ENCODE assay signal across 22 mouse cellular contexts in the genomic region with DNA sequence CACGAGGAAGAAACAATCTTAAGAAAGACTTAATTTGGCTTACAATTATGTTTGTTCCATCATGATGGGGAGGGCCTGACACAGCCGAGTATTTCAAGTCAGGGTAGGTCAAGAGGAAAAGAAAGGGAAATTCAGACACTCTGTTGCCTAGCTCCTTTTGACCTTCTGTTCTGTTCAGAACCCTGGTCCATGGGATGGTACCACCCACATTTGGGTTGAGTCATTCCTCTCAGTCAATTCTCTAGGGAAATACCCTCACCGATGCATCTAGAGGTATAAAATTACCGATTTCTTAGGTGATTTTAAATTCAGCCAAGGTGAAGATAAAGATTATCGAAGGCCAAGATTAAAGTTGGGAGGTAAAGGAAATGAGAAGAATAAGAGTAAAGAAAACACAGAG. TPM values are rescaled to one million over a fixed set of nuclear protein-coding genes. Genes with fewer than 3 reads are reported as not detected.
A peak's percentile ranks its signal among the peaks of the same experiment; 100 is the strongest.
DNase-seq lines count a peak whose midpoint lies in the region; ATAC-seq and TF ChIP-seq lines count a peak whose summit lies in the region.
"Had no signal": no experiment of that assay in that cellular context is flagged by ENCODE, and none has a peak within 500 bp of the region (broad histone marks: within the 10 kb centered on the region; RNA-seq: fewer than 3 reads in every experiment).

No protein-coding gene starts in this region.

- no peaks in the 10 kb centered on the region for H3K79me2 ChIP-seq in CH12.LX (replicated peaks; ENCODE audit: control insufficient read depth, extremely low read depth, insufficient read depth, poor library complexity, severe bottlenecking)

- no peak for TF ChIP-seq POLR2A in CH12.LX (IDR thresholded peaks at IDR 0.05; ENCODE audit: low read depth, low read length)

- no peak overlapping the region for H3K4me3 ChIP-seq in CH12.LX (replicated peaks in 1 of 3; ENCODE audit: low read depth in 2 of 3, low read length in 2 of 3, poor library complexity in 1 of 3)
- H3K4me3 ChIP-seq in hindbrain, embryonic 10.5 days = no peak overlapping the region

- in situ Hi-C loops in CH12.LX (cut with MboI; ENCODE audit: low pct_ligation_motif_present, low pct_unique_long_range_greater_than_20kb, low sequenced_read_pairs) = no loop called here

- TF ChIP-seq CTCF in CH12.LX (conservative IDR thresholded peaks at IDR 0.05 in 1 of 2, IDR thresholded peaks at IDR 0.05 in 1 of 2; ENCODE audit: low read depth in 2 of 2, low read length in 2 of 2) = no peak

- H3K9ac ChIP-seq in CH12.LX (ENCODE audit: insufficient read depth, low read depth) = no peak overlapping the region

- intact Hi-C loops in left cerebral cortex, postnatal 36 days (cut with DNase I) = no loop called here

- ATAC-seq in CD4-positive, CD25-positive, alpha-beta regulatory T cell, adult 4 months = peak; percentile 74
- peak; percentile 59 for ATAC-seq in activated CD4-positive, CD25-positive, alpha-beta regulatory T cell, adult 4 months
- ATAC-seq in inflammation-experienced regulatory T-cells, adult 6 months = peak; percentile 49
- ATAC-seq: Patski had no signal

- H3K36me3 ChIP-seq in CH12.LX (replicated peaks in 1 of 2; ENCODE audit: control insufficient read depth in 1 of 2, insufficient read depth in 1 of 2, low read length in 1 of 2) = no peaks in the 10 kb centered on the region
- H3K36me3 ChIP-seq in hindbrain, embryonic 10.5 days = no peaks in the 10 kb centered on the region
- H3K36me3 ChIP-seq: G1E had no signal

- H3K9me3 ChIP-seq in CH12.LX (replicated peaks; ENCODE audit: low read length) = peaks cover 2% of the 10 kb centered on the region
- no peaks in the 10 kb centered on the region for H3K9me3 ChIP-seq in hindbrain, embryonic 10.5 days
- H3K9me3 ChIP-seq: G1E had no signal

- peak; percentile 16 for DNase-seq in CH12.LX (ENCODE audit: extremely low read depth)
- no peak for DNase-seq in layer of hippocampus, postnatal 36 days
- no peak for DNase-seq in right cerebral cortex, postnatal 10 days (ENCODE audit: low spot score in 2 of 2)
- no peak for DNase-seq in hindbrain, embryonic 10.5 days (ENCODE audit: low spot score)
- DNase-seq in left cerebral cortex, postnatal 36 days (ENCODE audit: low spot score in 2 of 2) = no peak
- DNase-seq: adrenal gland, adult 2 months; adrenal gland, adult 8-10 months; adrenal gland, postnatal 10 days; adrenal gland, postnatal 14 days; adrenal gland, postnatal 25 days; adrenal gland, postnatal 36 days; B cell, adult 2 months; cerebellum, adult 11 months; cerebellum, adult 11-12 months; cerebellum, adult 18-20 months; cerebellum, adult 2 months; cerebellum, adult 8-10 months had no signal

- 82% methylated on average over 5 of the region's 5 CpGs for WGBS in hindbrain, embryonic 10.5 days

- no peaks in the 10 kb centered on the region for H3K27me3 ChIP-seq in CH12.LX (replicated peaks)
- no peaks in the 10 kb centered on the region for H3K27me3 ChIP-seq in hindbrain, embryonic 10.5 days (ENCODE audit: insufficient read depth, poor library complexity, severe bottlenecking)
- H3K27me3 ChIP-seq: Patski had no signal

- peaks cover 2 to 3% of the 10 kb centered on the region in 2 experiments; a peak in 1 of 4 replicates for H3K4me1 ChIP-seq in CH12.LX (ENCODE audit: control insufficient read depth in 1 of 2, insufficient read depth in 2 of 2)
- H3K4me1 ChIP-seq in hindbrain, embryonic 10.5 days (replicated peaks) = peaks cover under 1% of the 10 kb centered on the region; the same call in 1 of the 2 replicates

- no peak overlapping the region for H3K4me2 ChIP-seq in CH12.LX (ENCODE audit: insufficient read depth, low read depth, poor library complexity, severe bottlenecking)

- TF ChIP-seq EP300 in CH12.LX (IDR thresholded peaks at IDR 0.05; ENCODE audit: low read length) = no peak

- no peak overlapping the region for H3K27ac ChIP-seq in CH12.LX (ENCODE audit: insufficient read depth, low read depth)
- no peak overlapping the region for H3K27ac ChIP-seq in hindbrain, embryonic 10.5 days

- TF ChIP-seq RAD21 in CH12.LX (IDR thresholded peaks at IDR 0.05; ENCODE audit: low read depth, low read length) = no peak

- dilution Hi-C loops in CH12.LX (cut with MboI; ENCODE audit: extremely low pct_ligation_motif_present, extremely low pct_unique_long_range_greater_than_20kb, low sequenced_read_pairs) = no loop called here

TF ChIP-seq in CH12.LX, 34 proteins besides CTCF, POLR2A, EP300 and RAD21:
- no peak for TF ChIP-seq ZNF384 (IDR thresholded peaks at IDR 0.05; ENCODE audit: low read depth, low read length)
- TF ChIP-seq JUN (IDR thresholded peaks at IDR 0.05; ENCODE audit: insufficient read depth, low read depth, low read length) = no peak
- TF ChIP-seq USF1 (IDR thresholded peaks at IDR 0.05; ENCODE audit: low read depth, low read length) = no peak
- no peak for TF ChIP-seq SIN3A (IDR thresholded peaks at IDR 0.05; ENCODE audit: low read length)
- no peak for TF ChIP-seq RCOR1 (conservative IDR thresholded peaks at IDR 0.05; ENCODE audit: low read depth, low read length)
- no peak for TF ChIP-seq MEF2A (IDR thresholded peaks at IDR 0.05; ENCODE audit: borderline replicate concordance, low read depth, low read length)
- TF ChIP-seq NELFE (IDR thresholded peaks at IDR 0.05; ENCODE audit: low read depth, low read length) = no peak
- no peak for TF ChIP-seq CHD2 (IDR thresholded peaks at IDR 0.05; ENCODE audit: low read length)
- TF ChIP-seq BHLHE40 (IDR thresholded peaks at IDR 0.05; ENCODE audit: low read depth, low read length) = no peak
- TF ChIP-seq MAX (IDR thresholded peaks at IDR 0.05; ENCODE audit: low read length) = no peak
- TF ChIP-seq ELF1 (IDR thresholded peaks at IDR 0.05; ENCODE audit: low read depth, low read length) = no peak
- no peak for TF ChIP-seq UBTF (IDR thresholded peaks at IDR 0.05; ENCODE audit: low read depth, low read length)
- no peak for TF ChIP-seq KAT2A (IDR thresholded peaks at IDR 0.05; ENCODE audit: insufficient replicate concordance, low read length)
TF ChIP-seq in CH12.LX: peak in this region for 0.

RNA-seq across cellular contexts. Expression of a gene that starts 23.6 kb away (rescaled TPM):
- polyA plus RNA-seq in CD4-positive, CD25-positive, alpha-beta regulatory T cell, adult 4 months (2017; shearing (Covaris generic)) = 100 to 1,000 TPM; 272 to 280 TPM
- total RNA-seq in CH12.LX (2012; rRNA removed) (34.4 and 41.8 TPM in 2 replicates), CH12.LX (2014; rRNA removed) (70.8 and 79.8 TPM in 2 replicates)
- polyA plus RNA-seq in CH12.LX (2012; ENCODE audit: insufficient read length, low read depth) = 59.7 and 60.0 TPM in 2 replicates
- 100 to 1,000 TPM; 253 to 272 TPM for polyA plus RNA-seq in activated CD4-positive, CD25-positive, alpha-beta regulatory T cell, adult 4 months (2017; shearing (Covaris generic))
- polyA plus RNA-seq in inflammation-experienced regulatory T-cells, adult 6 months (2017; shearing (Covaris generic)) = 100 to 1,000 TPM; 251 to 307 (median 255) TPM
- 100 to 1,000 TPM; 134 to 136 TPM for total RNA-seq in layer of hippocampus, postnatal 36 days (2021)
- polyA plus RNA-seq in hindbrain, embryonic 10.5 days (2016; fragmentation: Nextera tagmentation; extraction: Ambion mirVana) = 57.2 and 70.9 TPM in 2 replicates
- total RNA-seq in left cerebral cortex, postnatal 36 days (2021) = 100 to 1,000 TPM; 124 to 162 TPM
